Mouse (Mus musculus): Measurements from ENCODE around the gene Nln.

The Nln gene

DNA sequence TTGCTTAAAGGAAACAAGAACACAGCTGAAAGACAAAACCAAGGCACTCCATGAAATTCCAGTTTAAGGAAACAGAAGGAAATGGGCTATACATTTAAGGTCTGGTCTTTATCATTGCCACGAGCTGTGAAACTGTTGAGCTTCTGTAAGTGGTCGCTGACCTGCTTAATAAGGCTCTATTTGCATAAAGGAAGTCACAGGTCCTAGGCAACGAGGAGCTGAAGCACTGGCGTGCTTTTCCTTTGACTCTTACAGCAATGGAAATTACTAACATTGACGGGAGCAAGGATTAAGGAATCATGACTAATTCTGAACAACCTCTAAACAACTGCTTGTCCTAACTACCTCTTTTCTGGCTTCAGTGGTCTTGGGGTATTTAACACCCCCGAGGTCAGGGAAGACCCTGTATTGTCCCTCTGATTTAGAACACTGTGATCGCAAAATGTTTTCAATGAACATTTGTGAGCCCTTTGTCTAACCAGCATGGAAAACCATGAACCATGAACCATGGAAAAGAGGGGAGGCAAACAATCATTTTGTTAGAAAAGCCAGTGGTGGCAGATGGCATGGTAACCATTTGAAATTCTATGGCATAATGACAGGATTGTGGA is 90.8 kb downstream of the Nln start:
- in situ Hi-C loops (cut with MboI, MseI): no loop called here

DNA sequence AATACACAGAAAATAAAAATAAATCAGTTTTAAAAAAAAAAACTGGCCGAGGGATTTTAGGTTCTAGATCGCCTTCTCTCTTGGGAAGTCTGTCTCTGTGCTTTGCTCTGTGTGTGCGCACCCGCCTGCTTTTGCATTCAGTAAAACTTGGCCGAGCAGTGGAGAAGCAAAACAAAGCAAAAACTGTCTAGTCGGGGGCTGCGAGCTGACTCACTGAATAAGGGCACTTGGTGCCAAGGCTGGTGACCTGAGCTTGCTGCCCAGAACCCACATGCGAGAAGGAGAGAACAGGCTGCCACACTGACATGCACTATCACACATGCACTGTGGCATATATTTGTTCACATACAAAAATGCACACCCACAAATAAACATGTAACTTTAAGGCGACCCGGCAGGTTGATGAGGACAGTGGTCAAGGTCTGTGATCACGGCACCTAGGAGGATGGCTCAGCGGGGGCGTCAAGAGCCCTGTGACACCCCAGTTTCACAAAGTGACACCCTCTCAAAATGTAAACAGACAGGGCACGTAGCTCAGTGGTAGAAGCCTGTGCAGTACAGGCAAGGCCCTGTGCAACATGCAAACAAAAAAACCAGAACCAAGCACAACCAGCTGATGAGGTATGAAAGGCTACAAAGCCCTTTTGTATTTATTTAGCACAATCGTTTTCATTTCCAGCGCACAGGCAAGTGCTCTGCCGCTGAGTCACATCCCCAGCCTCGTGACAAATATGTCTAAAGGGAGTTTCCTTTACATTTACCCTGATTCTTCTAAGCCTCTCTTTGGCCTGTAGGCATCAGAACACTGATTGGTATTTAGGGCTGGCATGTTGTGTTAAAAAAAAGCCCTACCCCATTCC is 93.9 kb downstream of the Nln start:
- in situ Hi-C loops (cut with MboI, MseI): no loop called here

DNA sequence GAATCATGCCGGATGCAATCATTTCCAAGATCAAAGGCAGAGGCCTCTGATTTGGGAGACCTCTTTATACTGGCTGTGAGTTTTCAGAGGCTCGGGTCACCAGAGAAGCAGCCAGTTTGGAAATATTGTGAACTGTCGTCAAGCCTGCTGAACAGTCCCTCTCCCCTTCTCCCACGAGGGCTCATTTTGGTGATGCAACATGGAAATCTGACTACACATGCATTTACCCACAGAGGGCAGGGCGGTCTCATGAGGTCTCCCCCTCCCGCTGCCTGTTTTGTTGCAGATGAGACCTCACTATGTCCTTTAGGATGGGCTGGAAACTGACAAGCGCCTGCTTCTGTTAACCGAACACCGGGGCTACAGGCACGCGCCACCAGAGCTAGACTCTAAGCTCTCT is 95.4 kb downstream of the Nln start:
- in situ Hi-C loops (cut with MboI, MseI): no loop called here

DNA sequence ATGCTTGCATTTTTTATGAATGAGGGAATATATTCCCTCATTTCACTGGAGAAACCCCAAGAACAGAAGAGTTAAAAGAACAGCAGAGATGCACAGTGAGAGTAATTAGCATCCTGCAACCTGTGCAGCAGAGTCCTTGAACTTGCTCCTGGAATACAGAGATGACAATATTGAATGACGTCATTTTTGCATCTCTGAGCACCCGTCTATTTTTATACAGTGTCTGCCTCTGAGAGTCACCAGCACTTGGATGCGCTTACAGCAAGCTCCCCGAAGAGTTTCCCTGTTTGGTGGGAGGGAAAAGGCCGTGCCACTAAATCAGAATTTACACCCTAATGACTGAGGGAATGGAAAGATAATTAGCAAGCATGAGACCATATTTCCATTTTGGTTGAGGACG is 96.0 kb downstream of the Nln start:
- in situ Hi-C loops (cut with MboI, MseI): no loop called here

DNA sequence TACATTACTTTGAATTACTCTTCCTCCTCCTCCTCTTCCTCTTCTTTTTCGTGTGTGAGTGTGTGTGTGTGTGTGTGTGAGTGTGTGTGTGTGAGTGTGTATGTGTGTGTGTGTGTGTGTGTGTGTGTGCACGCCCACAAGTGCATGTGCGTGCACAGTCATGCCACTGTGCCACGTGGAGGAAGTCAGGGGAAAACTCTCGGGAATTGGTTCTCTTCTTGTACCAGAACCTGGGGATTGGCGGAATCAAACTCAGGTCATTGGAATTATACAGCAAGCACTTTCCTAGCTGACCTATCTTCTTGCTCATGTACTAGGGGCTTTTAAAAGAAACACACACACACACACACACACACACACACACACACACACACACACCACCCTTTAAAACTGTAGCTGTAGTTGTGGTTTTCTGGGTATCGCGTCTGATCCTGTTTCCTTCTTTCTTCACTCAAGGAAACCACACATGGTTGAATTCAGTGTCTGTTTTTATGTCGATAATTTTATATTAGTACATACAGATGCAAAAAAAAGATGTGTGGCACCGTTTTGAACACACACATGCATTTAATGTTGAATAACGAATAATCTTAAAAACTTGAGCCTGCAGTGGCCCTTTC is 97.1 kb downstream of the Nln start:
- in situ Hi-C loops (cut with MboI, MseI): no loop called here

DNA sequence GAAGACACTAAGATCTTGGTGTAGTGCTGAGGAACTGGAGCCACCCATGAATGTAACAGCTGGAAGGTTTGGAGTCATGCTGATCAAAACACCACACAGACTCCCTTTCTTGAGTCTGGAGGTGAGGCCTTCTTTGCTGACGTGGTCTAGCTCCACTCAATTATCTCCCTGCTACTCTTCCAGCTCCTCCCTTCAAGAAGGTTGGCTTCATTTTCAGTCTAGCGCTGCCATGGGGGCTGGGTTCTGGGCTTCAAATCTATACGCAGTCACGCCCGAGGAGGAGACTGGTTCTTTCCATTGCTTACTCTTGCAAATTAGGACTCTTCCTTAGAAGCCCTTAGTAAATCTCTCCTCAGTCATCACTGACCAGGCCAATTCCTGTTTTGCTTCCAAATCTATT is 98.1 kb downstream of the Nln start:
- in situ Hi-C loops (cut with MboI, MseI): no loop called here

DNA sequence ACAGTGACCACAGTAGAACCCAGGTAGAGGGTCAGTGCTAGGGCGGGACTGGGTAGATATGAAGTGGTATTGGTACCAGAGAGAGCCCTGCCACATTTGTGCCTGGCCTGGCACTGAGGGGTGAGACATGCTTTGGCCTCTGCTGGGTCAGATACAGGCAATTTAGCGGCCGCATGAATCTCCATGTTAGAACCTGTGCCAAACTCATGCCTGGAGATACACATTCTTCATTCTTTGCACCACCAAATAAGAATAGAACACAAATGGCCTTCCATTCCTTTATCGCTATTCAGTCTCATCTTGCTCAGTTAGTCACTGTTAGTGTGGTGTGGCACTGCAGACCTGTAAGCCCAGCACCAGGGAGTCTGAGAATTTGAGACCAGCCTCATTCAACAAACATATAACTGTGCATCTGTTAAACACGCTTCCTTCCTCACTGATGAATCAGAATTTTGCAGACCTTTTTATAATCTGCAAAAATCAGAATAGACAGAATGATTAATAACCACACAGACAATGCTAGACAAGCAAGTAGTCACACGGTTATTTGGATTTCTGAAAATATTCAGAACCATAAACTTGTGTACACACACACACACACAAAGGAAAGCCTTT is 104.1 kb downstream of the Nln start:
- in situ Hi-C loops (cut with MboI, MseI): no loop called here

DNA sequence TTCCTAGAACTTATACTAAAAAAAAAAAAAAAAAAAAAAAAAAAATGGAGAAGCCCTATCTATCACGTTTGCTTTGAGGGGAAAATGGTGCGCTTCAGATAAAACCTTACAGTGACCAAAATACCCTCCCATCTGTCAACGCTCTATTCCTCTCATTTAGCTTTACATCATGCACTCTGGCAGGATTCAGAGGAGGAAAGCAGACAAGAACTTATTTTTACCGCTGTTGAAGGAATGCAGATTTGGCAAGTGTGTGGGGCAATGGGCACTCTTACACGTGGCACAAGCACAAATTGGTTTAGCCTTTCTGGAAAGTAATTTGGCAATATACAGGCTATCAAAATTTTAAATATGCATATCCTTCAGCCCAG is 115.3 kb downstream of the Nln start:
- in situ Hi-C loops (cut with MboI, MseI): no loop called here

DNA sequence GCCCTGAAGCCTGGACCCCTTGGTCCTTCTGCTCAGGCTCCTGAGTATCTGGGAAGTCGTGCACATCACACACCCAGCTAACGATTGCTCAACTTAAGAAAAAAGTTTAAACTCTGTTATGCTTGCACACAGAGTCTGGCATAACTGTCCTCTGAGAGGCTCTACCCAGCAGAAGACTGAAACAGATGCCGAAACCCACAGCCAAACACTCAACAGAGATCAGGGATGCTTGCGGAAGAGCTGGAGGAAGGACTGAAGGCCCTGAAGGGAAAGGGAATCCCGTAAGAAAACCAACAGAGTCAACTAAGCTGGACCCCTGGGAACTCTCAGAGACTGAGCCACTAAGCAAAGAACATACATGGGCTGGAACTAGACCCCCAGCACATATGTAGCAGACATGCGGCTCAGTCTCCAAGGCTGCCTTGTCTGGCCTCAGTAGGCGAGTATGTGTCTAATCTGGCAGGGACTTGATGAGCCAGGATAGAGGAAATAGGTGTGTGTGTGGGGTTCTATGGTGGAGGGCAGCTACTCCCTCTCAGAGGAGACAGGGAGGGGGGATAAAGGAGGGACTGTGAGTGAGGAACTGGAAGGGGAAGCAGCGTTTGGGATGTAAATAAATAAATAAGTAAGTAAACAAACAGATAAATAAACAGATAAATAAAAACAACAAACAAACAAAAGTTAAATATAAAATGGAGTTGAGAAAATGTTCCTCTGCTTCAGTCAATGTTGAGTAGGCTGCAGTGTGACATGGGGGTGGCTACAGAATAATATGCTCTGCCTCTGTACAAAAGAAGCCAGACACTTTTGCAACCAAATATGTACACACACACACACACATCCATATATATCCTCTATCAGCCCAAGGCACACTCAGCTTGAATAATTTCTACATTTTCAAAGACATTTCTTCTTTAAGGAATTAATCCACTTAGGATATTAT is 116.0 kb downstream of the Nln start:
- in situ Hi-C loops (cut with MboI, MseI): no loop called here

DNA sequence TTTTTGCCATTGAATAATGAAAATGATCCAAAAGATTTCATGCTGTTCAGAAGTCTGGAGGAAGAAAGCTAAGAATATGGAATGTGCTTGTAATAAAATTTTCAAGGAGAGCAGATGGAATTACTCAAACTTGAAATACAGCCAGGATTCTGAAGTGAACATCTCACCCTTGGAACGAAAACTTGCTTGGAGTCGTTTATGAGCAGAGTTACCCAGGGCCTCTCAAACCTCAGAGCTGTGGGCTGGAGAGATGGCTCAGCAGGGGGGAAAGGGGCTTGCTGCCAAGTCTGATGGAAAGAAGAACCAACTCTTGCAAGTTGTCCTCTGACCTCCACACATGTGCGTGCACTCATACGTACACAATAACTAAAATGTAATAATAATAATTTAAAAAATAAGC is 122.8 kb downstream of the Nln start:
- in situ Hi-C loops (cut with MboI, MseI): no loop called here

DNA sequence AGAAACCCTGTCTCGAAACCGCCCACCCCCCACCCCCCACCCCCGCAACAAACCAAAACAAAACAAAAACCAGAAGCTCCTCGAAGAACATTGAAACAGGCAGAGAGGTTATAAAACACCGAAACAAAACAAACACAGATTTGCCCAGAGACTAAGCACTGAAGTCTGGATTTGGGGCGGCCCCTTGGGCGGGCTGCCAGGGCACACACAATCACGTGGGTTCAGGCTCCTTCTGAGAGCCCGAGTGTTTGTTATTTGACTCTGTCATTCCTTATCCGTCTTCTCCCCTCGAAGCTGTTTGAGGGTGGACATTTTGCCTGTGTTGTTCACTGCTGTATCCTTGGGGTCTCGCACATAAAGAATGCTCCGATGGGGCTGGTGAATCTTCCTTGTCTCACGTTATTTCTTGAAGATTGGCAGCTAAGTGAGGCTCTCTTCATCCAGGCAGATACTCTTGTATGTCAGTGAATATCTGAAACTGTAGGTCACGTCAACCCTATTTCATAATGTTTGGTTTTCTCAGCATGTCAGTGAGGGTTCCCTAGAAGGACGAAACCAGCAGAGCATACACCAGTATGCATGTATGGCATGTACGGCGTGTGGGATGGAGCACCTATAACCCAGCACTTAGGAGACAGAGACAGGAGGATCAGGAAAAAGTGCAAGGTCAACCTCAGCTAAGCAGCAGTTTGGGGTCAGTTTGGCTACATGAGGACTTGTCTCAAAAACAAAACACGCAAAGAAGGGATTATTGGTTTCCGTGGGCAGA is 123.7 kb downstream of the Nln start:
- in situ Hi-C loops (cut with MboI, MseI): no loop called here

DNA sequence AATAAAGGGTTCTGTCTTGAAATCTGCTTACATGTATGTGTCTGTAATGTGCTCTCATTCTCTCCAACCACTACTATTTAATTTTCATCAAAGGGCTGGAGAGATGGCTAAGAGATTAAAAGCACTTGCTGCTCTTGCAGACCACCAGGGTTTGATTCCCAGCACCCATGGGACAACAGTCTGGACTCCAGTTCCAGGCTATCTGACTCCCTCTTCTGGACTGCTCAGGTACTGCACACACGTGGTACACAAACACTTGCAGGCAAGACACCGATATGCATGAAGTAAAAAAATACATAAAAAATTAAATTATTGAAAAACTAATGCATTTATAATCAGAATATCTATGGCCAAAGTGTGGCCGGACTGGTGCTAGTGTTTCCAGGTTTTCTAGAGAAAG is 127.0 kb downstream of the Nln start:
- in situ Hi-C loops (cut with MboI, MseI): no loop called here

DNA sequence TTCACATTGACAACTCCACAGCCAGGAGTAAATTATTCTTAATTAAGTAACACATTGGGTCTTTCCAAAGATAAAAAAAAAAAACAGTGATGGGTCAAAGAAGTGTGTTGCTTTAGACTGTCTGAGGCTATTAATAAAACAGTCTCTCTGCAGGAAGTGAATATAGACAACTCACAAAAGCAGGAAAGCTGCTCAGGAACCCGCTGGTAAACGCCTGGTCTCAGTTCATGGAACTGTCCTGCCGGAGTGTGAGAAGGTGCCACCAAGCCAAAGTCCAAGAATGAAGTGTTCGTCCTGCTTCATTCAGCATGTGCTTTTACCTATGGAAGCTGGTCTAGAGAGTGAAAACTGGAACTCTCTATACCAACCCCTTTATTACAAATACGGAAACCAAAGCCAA is 129.0 kb downstream of the Nln start:
- in situ Hi-C loops (cut with MboI, MseI): no loop called here

DNA sequence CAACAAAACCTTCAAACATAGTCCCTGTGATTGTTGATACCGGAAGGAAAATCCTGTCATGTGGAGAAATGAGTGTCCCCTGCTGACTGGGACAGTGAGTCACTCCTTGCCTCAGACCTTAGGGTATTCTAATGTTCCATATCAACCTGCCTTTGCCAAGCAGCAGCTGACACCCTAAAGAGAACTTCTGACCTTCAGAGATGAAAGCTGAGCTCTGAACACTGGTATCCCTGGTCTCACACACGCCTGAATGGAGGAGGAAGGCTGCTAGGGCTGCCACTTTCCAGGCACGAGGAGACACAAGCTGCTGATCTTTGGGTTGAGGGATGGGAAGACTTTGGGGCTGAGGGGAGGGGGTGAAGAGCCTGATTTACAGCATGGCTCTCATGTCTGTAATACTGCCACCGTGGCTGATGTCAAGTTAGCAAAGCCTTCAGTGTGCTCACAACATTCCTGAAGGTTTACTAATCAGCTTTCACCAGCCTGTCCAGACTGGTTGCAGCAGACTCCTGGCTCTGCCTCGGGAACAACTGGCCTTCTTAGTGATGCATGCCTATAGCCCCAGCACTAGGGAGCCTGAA is 131.0 kb downstream of the Nln start:
- in situ Hi-C loops (cut with MboI, MseI): no loop called here

DNA sequence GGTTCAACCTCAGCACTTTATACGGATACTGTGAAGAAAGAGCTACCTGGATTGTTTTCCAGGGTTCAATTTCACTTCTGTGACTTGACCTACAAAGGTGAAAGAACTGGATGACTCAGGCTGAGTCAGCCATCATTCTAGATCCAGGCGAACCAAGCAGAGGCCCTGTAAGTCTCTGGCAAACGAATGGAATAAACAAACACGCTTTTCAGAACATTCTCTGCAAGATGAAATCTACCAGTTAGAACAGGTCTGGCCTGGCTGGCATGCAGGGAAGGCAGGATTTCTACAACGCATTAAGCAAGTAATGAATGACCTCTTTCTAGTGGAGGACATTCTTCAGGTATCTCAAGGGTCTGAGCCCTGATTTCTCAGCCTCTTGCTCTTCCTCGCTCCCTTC is 131.6 kb downstream of the Nln start:
- in situ Hi-C loops (cut with MboI, MseI): no loop called here

DNA sequence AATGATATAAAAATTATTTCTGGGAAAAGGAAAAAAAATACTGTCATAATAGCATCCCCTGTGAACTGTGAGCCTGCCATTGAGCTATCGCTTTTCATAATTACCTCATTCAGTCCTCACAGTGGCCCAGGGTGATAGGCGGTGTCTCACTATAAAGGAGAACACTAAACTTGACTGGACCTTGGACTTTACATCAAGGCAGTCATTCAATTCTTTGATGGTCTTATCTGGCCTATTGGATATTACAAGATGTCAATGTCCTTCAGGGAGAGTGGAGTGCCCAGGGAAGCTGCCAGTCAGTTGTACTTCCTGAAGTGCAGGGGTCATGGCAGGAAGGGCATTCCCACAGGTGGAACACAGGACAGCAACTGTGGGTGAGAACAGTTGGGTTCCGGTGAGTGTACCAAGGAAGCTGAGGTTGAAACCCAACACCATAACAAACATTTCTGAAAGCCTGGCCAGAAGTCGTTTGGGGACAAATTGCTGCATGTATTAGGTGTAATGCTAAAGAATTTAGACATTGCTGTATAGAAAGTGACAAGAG is 133.2 kb downstream of the Nln start:
- in situ Hi-C loops (cut with MboI, MseI): no loop called here

DNA sequence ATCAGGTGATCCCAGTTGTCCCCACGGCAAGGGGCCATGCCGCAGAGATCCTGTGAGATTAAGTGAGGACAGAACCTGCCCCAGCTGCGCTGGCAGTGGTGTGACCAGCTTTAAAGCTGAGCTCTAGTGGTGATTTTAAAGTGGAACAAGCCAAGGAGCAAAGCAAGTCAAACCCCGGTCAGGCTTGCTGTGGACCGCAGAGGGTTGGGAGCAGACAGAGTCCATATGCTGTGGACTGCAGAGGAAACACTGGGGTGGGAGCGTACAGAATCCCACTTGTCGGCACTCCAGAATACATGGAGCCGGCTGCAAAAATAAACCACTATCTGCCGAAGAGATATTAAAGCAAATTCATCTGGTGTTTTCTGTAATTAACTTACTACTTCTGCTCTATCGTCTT is 134.3 kb downstream of the Nln start:
- in situ Hi-C loops (cut with MboI, MseI): no loop called here

DNA sequence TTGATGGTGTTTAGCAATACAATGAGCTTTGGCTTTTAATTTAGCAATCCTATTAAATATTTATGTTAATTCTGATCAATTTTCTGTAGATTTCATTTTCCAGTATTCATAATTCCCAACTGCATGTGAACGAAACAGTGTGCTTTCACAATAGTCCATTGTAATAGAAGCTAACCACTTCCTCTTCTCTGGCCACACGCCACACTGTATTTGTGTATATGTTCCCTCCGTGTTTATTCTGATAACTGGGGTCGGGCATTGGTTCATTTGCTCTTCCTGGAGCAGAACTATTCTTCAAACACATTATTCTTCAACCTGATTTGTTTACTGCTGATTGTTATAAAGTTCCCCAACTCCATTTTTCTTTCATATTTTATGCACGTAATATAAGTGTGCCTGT is 135.4 kb downstream of the Nln start:
- in situ Hi-C loops (cut with MboI, MseI): no loop called here
